Mouse (Mus musculus): Measurements from ENCODE around the gene Otop1.
A peak's percentile ranks its signal among the peaks of the same experiment; 100 is the strongest.

- no peak for TF ChIP-seq POLR2A (IDR thresholded peaks at IDR 0.05; ENCODE audit: control insufficient read depth, low read depth, low read length)
- peak; percentile 3; the same call in 1 of the 2 replicates for TF ChIP-seq CTCF (IDR thresholded peaks at IDR 0.05; ENCODE audit: control insufficient read depth, insufficient read depth, insufficient replicate concordance, low read depth, low read length)
These were observed 39.1 kb upstream of the Otop1 start for GRCm38 (mm10) chr5:38236627-38237026.

All from testis, adult 2 months (tissue).